Mouse (Mus musculus): ENCODE measurements at regions not wholly inside any gene's neighbourhood (a gene's known extent, or its start where the extent isn't known, plus 50 kb on each side); places are given as distances from the start of the nearest gene placed in this dataset.

GRCm38 (mm10) chr5:72224551-72224966, 56.6 kb upstream of the Commd8 start:
- H3K4me1 ChIP-seq (ENCODE audit: control insufficient read depth, insufficient read depth, low read length) = peaks cover 4% of the 10 kb centered on the region; the same call in 1 of the 2 replicates
- WGBS = 20% methylated on average over 6 of the region's 6 CpGs
- no peak overlapping the region for H3K4me3 ChIP-seq (replicated peaks; ENCODE audit: control insufficient read depth, low read depth, low read length)
- H3K27ac ChIP-seq (ENCODE audit: control insufficient read depth, insufficient read depth, low read depth, low read length, poor library complexity) = peak overlapping the region; percentile 49; the same call in 1 of the 2 replicates
- TF ChIP-seq CTCF (IDR thresholded peaks at IDR 0.05; ENCODE audit: control insufficient read depth, insufficient read depth, low read length) = no peak
- TF ChIP-seq POLR2A (IDR thresholded peaks at IDR 0.05; ENCODE audit: borderline replicate concordance, control insufficient read depth, low read depth, low read length) = no peak

GRCm38 (mm10) chr5:72222902-72223301, 54.9 kb upstream of the Commd8 start:
- WGBS = 67% methylated on average over 3 of the region's 3 CpGs
- Histone ChIP-seq H3K4me1 (ENCODE audit: control insufficient read depth, insufficient read depth, low read length) (peaks cover 4% of the 10 kb centered on the region; the same call in 1 of the 2 replicates), H3K4me3 (replicated peaks; ENCODE audit: control insufficient read depth, low read depth, low read length) (no peak overlapping the region), H3K27ac (ENCODE audit: control insufficient read depth, insufficient read depth, low read depth, low read length, poor library complexity) (no peak overlapping the region)
- TF ChIP-seq POLR2A (IDR thresholded peaks at IDR 0.05; ENCODE audit: borderline replicate concordance, control insufficient read depth, low read depth, low read length) = no peak
- no peak for TF ChIP-seq CTCF (IDR thresholded peaks at IDR 0.05; ENCODE audit: control insufficient read depth, insufficient read depth, low read length)

- H3K4me1 ChIP-seq (ENCODE audit: control insufficient read depth, insufficient read depth, low read length) = peaks cover 4% of the 10 kb centered on the region; the same call in 1 of the 2 replicates
- WGBS = 44% methylated on average over 12 of the region's 12 CpGs
- no peak overlapping the region for H3K27ac ChIP-seq (ENCODE audit: control insufficient read depth, insufficient read depth, low read depth, low read length, poor library complexity)
- TF ChIP-seq CTCF (IDR thresholded peaks at IDR 0.05; ENCODE audit: control insufficient read depth, insufficient read depth, low read length) (no peak), POLR2A (IDR thresholded peaks at IDR 0.05; ENCODE audit: borderline replicate concordance, control insufficient read depth, low read depth, low read length) (no peak)
- no peak overlapping the region for H3K4me3 ChIP-seq (replicated peaks; ENCODE audit: control insufficient read depth, low read depth, low read length)
Measured at GRCm38 (mm10) chr5:72219697-72220096, 51.7 kb upstream of the Commd8 start.

GRCm38 (mm10) chr5:72219248-72219647, 51.3 kb upstream of the Commd8 start:
- WGBS = 75% methylated on average over 7 of the region's 7 CpGs
- no peak overlapping the region for H3K27ac ChIP-seq (ENCODE audit: control insufficient read depth, insufficient read depth, low read depth, low read length, poor library complexity)

More at GRCm38 (mm10) chr5:72219248-72219647, 51.3 kb upstream of the Commd8 start:
- Histone ChIP-seq H3K4me3 (replicated peaks; ENCODE audit: control insufficient read depth, low read depth, low read length) (no peak overlapping the region), H3K4me1 (ENCODE audit: control insufficient read depth, insufficient read depth, low read length) (peaks cover 1% of the 10 kb centered on the region; the same call in 1 of the 2 replicates)
- no peak for TF ChIP-seq POLR2A (IDR thresholded peaks at IDR 0.05; ENCODE audit: borderline replicate concordance, control insufficient read depth, low read depth, low read length)
- no peak for TF ChIP-seq CTCF (IDR thresholded peaks at IDR 0.05; ENCODE audit: control insufficient read depth, insufficient read depth, low read length)
